Comparison of ENCODE assay signal across 8 mouse cellular contexts in genomic region chr19:47301303-47302190, GRCm38 (mm10).
DNase-seq lines count a peak whose midpoint lies in the region; ATAC-seq and TF ChIP-seq lines count a peak whose summit lies in the region.

No protein-coding gene starts in this region.

- H3K4me2 ChIP-seq in limb, embryonic 15.5 days = peak overlapping the region; percentile 15; the same call in 1 of the 2 replicates

- intact Hi-C loops in left cerebral cortex, adult 2 months (cut with DNase I) = no loop called here
- intact Hi-C loops in gastrocnemius, postnatal 14 days (cut with DNase I; ENCODE audit: low total_unique reads) = no loop called here

- no peak for TF ChIP-seq POLR2A in thymus, adult 2 months (IDR thresholded peaks at IDR 0.05; ENCODE audit: control insufficient read depth, extremely low read depth, insufficient read depth, low read length, poor library complexity)

- TF ChIP-seq CTCF in layer of hippocampus, adult 2 months (conservative IDR thresholded peaks at IDR 0.05) = no peak
- TF ChIP-seq CTCF in thymus, adult 2 months (IDR thresholded peaks at IDR 0.05; ENCODE audit: borderline replicate concordance, control insufficient read depth, extremely low read depth, insufficient read depth, low read length, poor library complexity) = no peak
- no peak for TF ChIP-seq CTCF in left cerebral cortex, adult 2 months (IDR thresholded peaks at IDR 0.05)

- no peak overlapping the region for H3K4me3 ChIP-seq in layer of hippocampus, adult 2 months
- peak overlapping the region; percentile 23 for H3K4me3 ChIP-seq in forebrain, embryonic 10.5 days
- no peak overlapping the region for H3K4me3 ChIP-seq in limb, embryonic 15.5 days
- H3K4me3 ChIP-seq in thymus, adult 2 months (ENCODE audit: control insufficient read depth, insufficient read depth, low read length) = no peak overlapping the region
- H3K4me3 ChIP-seq in left cerebral cortex, adult 2 months = no peak overlapping the region

- H3K27me3 ChIP-seq in forebrain, embryonic 10.5 days (ENCODE audit: poor library complexity, severe bottlenecking) = peaks cover 6% of the 10 kb centered on the region; the same call in 1 of the 2 replicates
- no peaks in the 10 kb centered on the region for H3K27me3 ChIP-seq in limb, embryonic 15.5 days
- H3K27me3 ChIP-seq in thymus, adult 2 months (ENCODE audit: control insufficient read depth, insufficient read depth, low read length) = no peaks in the 10 kb centered on the region

- H3K9ac ChIP-seq in limb, embryonic 15.5 days = no peak overlapping the region

- H3K27ac ChIP-seq in layer of hippocampus, adult 2 months = peak overlapping the region; percentile 63; the same call in 1 of the 2 replicates
- peak overlapping the region; percentile 87 for H3K27ac ChIP-seq in forebrain, embryonic 10.5 days
- peak overlapping the region; percentile 76 for H3K27ac ChIP-seq in limb, embryonic 15.5 days
- H3K27ac ChIP-seq in thymus, adult 2 months (ENCODE audit: control insufficient read depth, insufficient read depth, low read length) = no peak overlapping the region
- H3K27ac ChIP-seq in left cerebral cortex, adult 2 months = no peak overlapping the region; the same call in 1 of the 2 replicates

- no peak for DNase-seq in layer of hippocampus, adult 2 months (ENCODE audit: low spot score in 2 of 2)
- no peak for DNase-seq in layer of hippocampus, postnatal 14 days (ENCODE audit: low spot score in 2 of 2)
- DNase-seq in forebrain, embryonic 10.5 days (ENCODE audit: extremely low spot score, low spot score) = peak; percentile 72
- peak; percentile 95 for DNase-seq in retina, postnatal 1 day
- no peak for DNase-seq in thymus, adult 2 months
- no peak for DNase-seq in left cerebral cortex, adult 2 months (ENCODE audit: extremely low spot score in 1 of 2, low spot score in 2 of 2)
- no peak for DNase-seq in gastrocnemius, postnatal 14 days

- ATAC-seq in limb, embryonic 15.5 days (ENCODE audit: insufficient number of reproducible peaks, low FRiP score, low TSS enrichment, low read depth) = peak; percentile 32; the same call in 1 of the 2 replicates

- peaks cover 61% of the 10 kb centered on the region for H3K4me1 ChIP-seq in forebrain, embryonic 10.5 days
- H3K4me1 ChIP-seq in limb, embryonic 15.5 days = peaks cover 82% of the 10 kb centered on the region
- no peaks in the 10 kb centered on the region for H3K4me1 ChIP-seq in thymus, adult 2 months (replicated peaks; ENCODE audit: control insufficient read depth, insufficient read depth, low read length)

- peaks cover 42% of the 10 kb centered on the region for H3K36me3 ChIP-seq in forebrain, embryonic 10.5 days (replicated peaks)
- peaks cover 49% of the 10 kb centered on the region for H3K36me3 ChIP-seq in limb, embryonic 15.5 days
- no peaks in the 10 kb centered on the region for H3K36me3 ChIP-seq in thymus, adult 2 months (ENCODE audit: control insufficient read depth, insufficient read depth, low read length)

- WGBS in forebrain, embryonic 10.5 days = 8% methylated on average over 19 of the region's 19 CpGs
- 12% methylated on average over 19 of the region's 19 CpGs for WGBS in limb, embryonic 15.5 days
- WGBS in thymus, adult 2 months = 90% methylated on average over 19 of the region's 19 CpGs

- H3K9me3 ChIP-seq in forebrain, embryonic 10.5 days = no peaks in the 10 kb centered on the region
- no peaks in the 10 kb centered on the region for H3K9me3 ChIP-seq in limb, embryonic 15.5 days

Comparison
In these comparisons a context has a peak if more than half of its experiments do, and no peak if none do; other contexts are left out.
1. DNase-seq: peak in forebrain, embryonic 10.5 days (single experiment) and retina, postnatal 1 day (single experiment); none in layer of hippocampus, adult 2 months (0 of 2), layer of hippocampus, postnatal 14 days (0 of 2), thymus, adult 2 months (single experiment), left cerebral cortex, adult 2 months (0 of 2) and gastrocnemius, postnatal 14 days (single experiment).
2. H3K27ac ChIP-seq: peak in layer of hippocampus, adult 2 months (single experiment), forebrain, embryonic 10.5 days (single experiment) and limb, embryonic 15.5 days (single experiment); none in thymus, adult 2 months (single experiment) and left cerebral cortex, adult 2 months (single experiment).